Mouse (Mus musculus) lung, postnatal 4 days (tissue): ENCODE data around the gene P2ry13.

ENCODE experiments used
- DNase-seq, 2 experiments: peaks; one replicate each; pipeline ENCODE4 v3.0.0; 2021

P2ry13 gene

GRCm38 (mm10) chr3:59210727-59211126, at the start of gene P2ry13:
P2ry13 (minus strand) TSS chr3:59210882.
- no peak for DNase-seq

DNA sequence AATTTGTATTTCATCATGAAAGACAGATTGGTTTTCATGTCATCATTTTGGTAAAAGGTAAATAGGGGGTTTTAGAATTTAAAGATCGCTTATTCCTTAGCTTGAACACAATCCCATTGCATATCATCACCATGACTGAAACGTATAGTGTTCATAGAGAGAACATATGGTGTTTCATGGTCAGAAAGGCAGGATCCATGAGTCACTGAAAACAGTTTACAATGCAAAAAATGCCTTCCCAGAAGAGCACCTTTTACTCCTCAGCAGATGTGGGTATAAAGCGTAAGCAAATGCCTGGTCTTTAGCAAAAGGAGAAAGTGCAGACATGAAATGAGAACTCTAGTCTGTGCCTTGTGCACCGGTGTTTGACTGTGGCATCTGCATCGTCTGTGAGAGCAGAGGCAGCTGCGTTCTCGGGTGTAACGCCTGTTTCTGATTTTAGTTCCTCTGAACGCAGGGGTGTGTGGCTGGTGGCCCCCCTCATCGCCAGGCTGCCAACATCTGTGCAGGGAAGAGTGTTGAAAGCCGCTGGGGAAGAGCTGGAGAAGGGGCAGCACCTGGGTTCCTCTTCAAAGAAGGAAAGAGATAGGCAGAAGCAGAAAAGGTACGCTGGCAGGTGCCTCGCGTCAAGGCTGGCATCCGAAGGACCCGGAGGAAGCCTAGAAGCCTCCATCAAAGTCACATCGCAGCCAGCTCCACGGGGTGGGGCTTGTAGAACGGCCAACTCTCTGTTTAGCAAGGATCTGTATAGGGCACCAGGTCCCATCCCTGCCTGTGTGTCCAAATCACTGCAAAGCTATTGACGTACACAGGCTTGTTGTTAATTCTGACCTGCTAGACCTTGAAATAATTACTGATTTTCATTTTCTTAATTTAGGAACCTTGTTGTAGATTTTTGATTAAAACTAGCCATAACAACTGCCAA, 47.3 kb upstream of the P2ry13 start:
- DNase-seq = no peak

DNA sequence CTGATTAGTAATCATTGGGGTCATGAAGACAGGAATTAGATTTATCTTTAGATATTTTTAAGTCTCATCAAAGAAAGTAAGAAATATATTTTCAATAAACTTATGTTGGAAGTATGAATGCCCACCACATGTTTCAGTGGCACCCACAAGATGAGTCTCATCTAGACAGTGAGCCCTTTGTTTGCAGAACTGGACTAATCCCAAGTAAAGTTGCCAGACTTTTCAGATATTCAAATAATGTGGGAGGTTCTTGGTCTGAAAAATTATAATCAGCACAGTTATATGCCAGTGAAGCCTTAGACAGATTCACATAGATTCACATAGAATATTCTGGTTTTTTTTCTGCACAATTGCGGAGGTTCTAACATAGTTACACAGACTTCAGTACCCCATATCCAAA, 39.8 kb upstream of the P2ry13 start:
- no peak for DNase-seq

DNA sequence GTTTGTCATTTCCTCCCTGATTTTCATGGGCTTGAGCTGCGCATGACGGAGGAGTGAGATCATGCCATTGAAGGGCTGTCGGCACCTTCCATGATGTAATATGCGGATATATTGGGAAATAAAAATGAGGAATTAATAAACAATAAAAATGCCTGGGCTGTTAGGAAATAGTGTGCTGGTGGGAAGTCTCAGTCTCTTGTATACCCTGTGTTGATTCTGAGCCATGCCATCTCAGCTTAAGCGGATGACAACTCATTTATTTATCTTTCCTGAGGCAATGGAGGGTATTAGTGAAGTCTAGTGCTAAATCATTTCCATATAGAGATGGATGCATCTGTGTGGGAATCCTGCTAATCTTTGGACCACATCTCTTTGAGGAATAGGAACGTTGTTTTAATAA, 37.3 kb upstream of the P2ry13 start:
- no peak for DNase-seq

- DNase-seq = no peak
Observed at GRCm38 (mm10) chr3:59243384-59243783, 32.7 kb upstream of the P2ry13 start.

DNA sequence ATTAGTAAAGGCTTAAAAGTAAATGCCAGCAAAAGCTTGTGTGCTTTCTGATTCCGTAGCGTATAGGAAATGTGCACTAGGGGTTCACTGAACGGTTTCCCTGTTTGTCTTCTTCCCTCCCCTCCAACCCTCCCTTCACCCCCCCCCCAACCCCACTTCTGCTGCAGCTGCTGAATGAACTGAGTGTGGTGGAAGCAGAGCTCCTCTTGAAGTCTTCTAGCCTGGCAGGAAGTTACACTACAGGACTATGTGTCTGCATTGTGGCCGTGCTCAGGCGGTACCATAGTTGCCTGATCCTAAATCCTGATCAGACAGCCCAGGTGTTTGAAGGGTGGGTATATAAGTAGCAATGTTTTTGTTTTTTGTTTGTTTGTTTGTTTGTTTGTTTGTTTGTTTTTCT, 24.2 kb upstream of the P2ry13 start:
- DNase-seq = no peak

- no peak for DNase-seq
Observed at GRCm38 (mm10) chr3:59230912-59231311, 20.2 kb upstream of the P2ry13 start.

DNA sequence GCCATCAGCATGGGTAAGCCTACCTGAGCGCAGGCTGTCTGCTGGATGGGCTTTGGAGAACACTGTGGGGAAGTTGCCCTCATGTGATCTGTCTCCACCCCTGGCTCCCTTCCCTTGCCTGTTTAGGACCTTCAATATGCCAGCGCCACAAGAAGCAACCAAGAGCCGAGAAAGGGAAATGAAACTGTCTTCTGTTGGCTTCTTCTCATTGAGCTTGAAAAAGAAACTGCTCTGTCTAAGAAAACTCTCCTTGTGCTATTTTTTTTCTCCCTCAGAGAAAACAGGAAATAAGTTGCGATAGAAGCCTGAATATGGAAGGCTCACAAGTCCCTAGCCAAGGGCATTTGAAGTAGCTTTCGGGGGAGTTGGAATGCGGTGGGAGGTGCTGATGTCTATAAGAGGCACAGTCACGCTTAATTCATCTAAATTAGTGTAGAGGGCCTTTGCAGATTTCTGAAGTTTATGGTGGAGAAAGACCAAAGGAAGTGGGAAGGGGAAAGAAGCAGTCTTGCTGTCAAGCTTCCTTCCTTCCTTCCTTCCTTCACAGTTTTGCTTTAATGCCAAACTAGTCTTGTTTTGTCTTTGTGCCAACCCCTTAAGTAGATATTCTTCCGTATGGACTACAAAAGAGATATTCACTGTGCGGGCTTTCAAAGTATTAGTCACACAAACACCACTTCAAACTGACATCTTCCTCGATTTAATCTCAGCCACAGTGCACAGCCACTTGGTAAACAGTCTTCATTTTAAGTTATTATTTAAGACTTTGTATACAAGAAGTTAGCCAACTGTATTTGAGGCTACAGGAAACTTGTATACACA, 18.3 kb upstream of the P2ry13 start:
- peak; percentile 52 to 60 for DNase-seq

DNA sequence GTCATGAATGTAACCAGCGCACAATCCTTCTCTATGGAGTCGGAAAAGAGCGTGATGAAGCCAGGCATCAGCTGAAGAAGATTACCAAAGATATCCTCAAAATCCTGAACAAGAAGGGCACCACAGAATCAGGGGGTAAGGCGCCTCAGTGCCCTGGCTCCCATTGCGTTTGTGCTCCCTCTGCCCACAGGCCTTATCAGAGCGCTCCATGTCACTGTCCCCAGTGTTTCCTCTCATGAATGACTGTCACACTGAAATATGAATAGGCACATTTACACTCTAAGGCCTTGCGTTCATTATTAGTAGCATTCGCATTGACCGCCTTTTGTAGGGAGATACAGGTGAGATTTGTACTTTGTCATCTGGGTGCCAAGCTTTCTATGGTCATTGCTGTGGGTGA, 17.0 kb upstream of the P2ry13 start:
- DNase-seq = no peak

- no peak for DNase-seq
Observed at GRCm38 (mm10) chr3:59225411-59225810, 14.7 kb upstream of the P2ry13 start.

- DNase-seq = no peak
Observed at GRCm38 (mm10) chr3:59222303-59222702, 11.6 kb upstream of the P2ry13 start.

- no peak for DNase-seq
Observed at GRCm38 (mm10) chr3:59219326-59219725, 8.6 kb upstream of the P2ry13 start.

GRCm38 (mm10) chr3:59217211-59217610, 6.5 kb upstream of the P2ry13 start:
- no peak for DNase-seq

DNA sequence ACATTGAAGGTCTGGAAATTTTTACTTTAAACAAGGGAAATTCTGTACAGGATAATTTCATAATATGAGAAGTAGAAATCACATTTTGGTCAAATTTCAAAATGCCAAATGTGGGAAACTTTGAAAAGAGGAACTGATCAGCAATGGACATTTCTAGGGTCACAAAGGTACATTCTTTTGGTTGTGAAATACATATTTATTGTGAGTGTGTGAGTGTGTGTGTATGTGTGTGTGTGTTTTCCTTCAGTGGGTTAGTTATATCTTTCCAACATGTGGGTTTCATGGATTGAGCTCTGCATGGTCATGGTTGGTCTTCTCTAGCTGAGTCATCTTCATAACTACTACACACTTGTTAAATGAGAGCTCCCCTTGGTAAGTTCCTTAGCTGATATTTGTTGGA, 1.7 kb upstream of the P2ry13 start:
- DNase-seq = no peak

DNA sequence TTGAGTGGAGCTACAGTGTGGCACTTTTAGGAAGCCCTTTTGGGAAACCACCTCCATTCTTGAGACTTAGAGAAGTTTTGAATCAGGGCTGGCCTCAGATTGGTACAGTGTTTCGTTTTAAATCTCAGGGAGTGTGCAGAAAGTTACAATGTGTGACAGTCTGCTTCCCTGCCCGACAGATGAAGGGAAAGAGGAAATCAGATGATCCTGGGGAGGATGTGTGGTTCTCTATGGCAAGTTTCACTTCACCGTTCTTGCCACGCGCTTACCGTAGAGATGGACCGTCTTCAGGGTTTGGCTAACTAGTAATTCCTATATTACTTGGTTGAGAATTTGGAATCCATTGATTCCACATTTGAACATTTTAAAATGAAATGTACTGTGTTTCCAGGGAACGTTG, 1.1 kb upstream of the P2ry13 start:
- DNase-seq = no peak

GRCm38 (mm10) chr3:59210089-59210488, 593 bp downstream of the P2ry13 start:
- no peak for DNase-seq

- DNase-seq = no peak
Observed at GRCm38 (mm10) chr3:59208650-59209548, 1.8 kb downstream of the P2ry13 start.

DNA sequence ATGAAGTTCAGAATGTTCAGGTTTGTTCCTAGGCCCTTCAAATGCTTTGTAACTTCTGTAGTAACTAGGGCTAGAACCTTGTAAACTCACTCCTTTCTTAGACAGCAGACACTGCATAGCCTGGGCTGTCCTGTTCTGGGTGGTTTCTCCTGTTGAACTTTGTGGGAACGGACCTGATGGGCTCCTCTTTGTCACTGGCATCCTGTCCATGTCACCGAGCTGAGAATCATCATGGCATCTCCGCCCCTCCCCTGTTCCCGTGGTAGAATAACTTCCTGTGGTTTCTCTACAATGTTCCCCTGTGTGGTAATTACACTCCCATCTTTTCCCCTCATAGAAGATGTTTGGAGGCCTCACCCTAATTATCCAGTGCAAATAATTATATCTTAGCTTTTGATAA, 4.7 kb downstream of the P2ry13 start:
- no peak for DNase-seq

- DNase-seq = no peak
Observed at GRCm38 (mm10) chr3:59204719-59205503, 5.8 kb downstream of the P2ry13 start.

- no peak for DNase-seq
Observed at GRCm38 (mm10) chr3:59203802-59204520, 6.7 kb downstream of the P2ry13 start.

DNA sequence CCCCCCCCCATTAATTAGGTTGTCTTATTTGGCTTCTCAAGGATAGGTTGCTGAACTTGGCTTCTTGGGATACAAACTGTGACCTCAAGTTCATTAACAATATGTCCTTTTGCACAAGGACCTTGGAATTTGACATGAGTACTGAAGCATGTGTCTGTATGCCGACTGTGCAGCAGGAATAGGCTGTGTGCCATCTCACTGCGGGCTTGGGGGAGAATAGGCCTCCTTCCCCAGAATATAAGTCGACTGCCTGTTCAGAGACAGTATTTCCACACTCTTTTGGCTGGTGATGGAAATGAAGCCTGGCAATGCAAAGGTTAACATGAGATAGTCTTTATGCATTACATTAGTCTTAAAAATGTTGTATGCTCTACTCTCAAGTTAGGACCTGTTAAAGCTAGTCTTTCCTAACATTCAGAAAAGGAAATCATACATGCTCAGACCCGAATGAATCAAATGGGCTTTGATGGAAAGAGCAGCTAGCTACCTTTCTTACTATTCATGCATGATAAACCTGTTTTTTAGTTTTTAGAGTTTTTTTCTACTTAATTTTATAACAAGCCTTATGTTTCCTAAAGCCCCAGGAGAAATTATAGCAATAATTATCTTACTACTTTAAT, 13.2 kb downstream of the P2ry13 start:
- DNase-seq = no peak
